Mouse (Mus musculus) spleen, adult 2 months (tissue): ENCODE data around the gene Kalrn.

Source experiments
- CTCF ChIP-seq: fragments of 200-500 bp; IDR thresholded peaks from 2 replicates; pipeline ENCODE4 v1.5.1; 2011; ENCODE audit warnings: mild to moderate bottlenecking, inconsistent platforms; ENCODE audit not compliant: insufficient read depth, insufficient read length, insufficient replicate concordance; ENCODE audit errors: extremely low read depth
- POLR2A ChIP-seq: fragments of 200-500 bp; IDR thresholded peaks from 2 replicates; pipeline ENCODE4 v1.6.1; 2011; ENCODE audit warnings: low read depth, low read length, inconsistent platforms

DNA sequence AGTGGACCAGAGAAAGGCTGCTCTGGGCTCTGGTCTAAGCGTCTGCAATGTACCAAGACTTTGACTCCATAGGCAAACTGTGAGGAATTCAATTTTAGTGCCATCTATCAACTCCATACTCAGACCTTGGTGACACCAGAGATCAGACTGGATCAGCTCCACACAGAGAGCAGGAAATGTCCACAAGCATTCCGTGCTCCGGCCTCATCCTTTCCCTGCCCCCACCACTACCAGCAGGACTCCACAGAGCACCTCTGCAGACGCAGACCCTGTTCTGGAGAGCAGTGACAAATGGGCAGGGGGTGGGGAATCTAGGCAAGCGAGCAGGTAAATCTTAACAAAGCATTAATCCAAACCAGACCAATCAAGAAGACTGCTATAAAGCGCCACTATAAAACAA lies 15.4 kb downstream of the Kalrn start:
- TF ChIP-seq CTCF (no peak), POLR2A (no peak)
